Mouse (Mus musculus): ENCODE results near the gene Ppm1g. TPM values are rescaled to one million over a fixed set of nuclear protein-coding genes. Genes with fewer than 3 reads are reported as not detected.

The Ppm1g gene
- polyA plus RNA-seq, 1 experiment = 89.3 TPM

GRCm38 (mm10) chr5:31193631-31194281, 26.7 kb downstream of the Ppm1g start:
- no peak for TF ChIP-seq TCF3 (IDR thresholded peaks at IDR 0.05; ENCODE audit: insufficient read length, low read depth)
- TF ChIP-seq POLR2AphosphoS2 (IDR thresholded peaks at IDR 0.05; ENCODE audit: insufficient read length, low read depth) = no peak
- no peak for TF ChIP-seq E2F4 (IDR thresholded peaks at IDR 0.05; ENCODE audit: insufficient read depth)
- Histone ChIP-seq H3K79me2 (ENCODE audit: control insufficient read depth, insufficient read depth) (peaks cover 12% of the 10 kb centered on the region), H3K27me3 (ENCODE audit: control insufficient read depth, insufficient read depth, insufficient read length) (no peaks in the 10 kb centered on the region), H3K4me2 (ENCODE audit: low read depth) (peak overlapping the region; percentile 85), H3ac (ENCODE audit: control insufficient read depth, insufficient read length) (peak overlapping the region; percentile 62), H3K4me3 (peak overlapping the region; percentile 95), H3K36me3 (ENCODE audit: control insufficient read depth, insufficient read depth) (peaks cover 27% of the 10 kb centered on the region)

GRCm38 (mm10) chr5:31192939-31193630, 27.4 kb downstream of the Ppm1g start, which contains the start of the genes Snx17 and Eif2b4:
Gene Snx17, plus strand, starts transcription at chr5:31193227.
Gene Eif2b4, minus strand, starts transcription at chr5:31193430.
- Histone ChIP-seq H3K79me2 (ENCODE audit: control insufficient read depth, insufficient read depth) (peaks cover 12% of the 10 kb centered on the region), H3K4me2 (ENCODE audit: low read depth) (peak within 1 kb of the TSS; percentile 85)
- TF ChIP-seq E2F4 (IDR thresholded peaks at IDR 0.05; ENCODE audit: insufficient read depth) = no peak
- peak; percentile 80 for TF ChIP-seq POLR2AphosphoS2 (IDR thresholded peaks at IDR 0.05; ENCODE audit: insufficient read length, low read depth)
- TF ChIP-seq POLR2A (IDR thresholded peaks at IDR 0.05; ENCODE audit: insufficient read length, low read depth) = peak; percentile 81
- peak; percentile 92 for TF ChIP-seq SRF (IDR thresholded peaks at IDR 0.05; ENCODE audit: control insufficient read depth, insufficient read length, low read depth)
- peak in 2 of 3 experiments; percentile 44 to 54 for TF ChIP-seq MYOD1 (IDR thresholded peaks at IDR 0.05; ENCODE audit: control insufficient read depth in 1 of 3, insufficient read length in 2 of 3, low read depth in 2 of 3)
- TF ChIP-seq REST (IDR thresholded peaks at IDR 0.05; ENCODE audit: insufficient read depth, insufficient read length) = peak; percentile 16
- peak in 1 of 3 experiments; percentile 49 for TF ChIP-seq MYOG (IDR thresholded peaks at IDR 0.05; ENCODE audit: control insufficient read depth in 1 of 3, insufficient read depth in 1 of 3, insufficient read length in 2 of 3, low read depth in 2 of 3)
- no peak for TF ChIP-seq USF1 (IDR thresholded peaks at IDR 0.05; ENCODE audit: low read depth)

GRCm38 (mm10) chr5:31192045-31192938, 28.2 kb downstream of the Ppm1g start:
- TF ChIP-seq CEBPB (IDR thresholded peaks at IDR 0.05; ENCODE audit: insufficient read depth, poor library complexity, severe bottlenecking) = no peak
- TF ChIP-seq MAX (IDR thresholded peaks at IDR 0.05; ENCODE audit: low read depth) = no peak
- no peak for TF ChIP-seq E2F4 (IDR thresholded peaks at IDR 0.05; ENCODE audit: insufficient read depth)
- TF ChIP-seq MYOD1 (IDR thresholded peaks at IDR 0.05; ENCODE audit: control insufficient read depth in 1 of 3, insufficient read length in 2 of 3, low read depth in 2 of 3) = peak in 2 of 3 experiments; percentile 27 to 40
- TF ChIP-seq MYOG (IDR thresholded peaks at IDR 0.05; ENCODE audit: control insufficient read depth in 1 of 3, insufficient read depth in 1 of 3, insufficient read length in 2 of 3, low read depth in 2 of 3) = peak; percentile 11 to 66 (median 42)
- H3ac ChIP-seq (ENCODE audit: control insufficient read depth, insufficient read length) = peak overlapping the region; percentile 62
- H3K4me2 ChIP-seq (ENCODE audit: low read depth) = peak overlapping the region; percentile 75
- no peaks in the 10 kb centered on the region for H3K27me3 ChIP-seq (ENCODE audit: control insufficient read depth, insufficient read depth, insufficient read length)
- peaks cover 31% of the 10 kb centered on the region for H3K36me3 ChIP-seq (ENCODE audit: control insufficient read depth, insufficient read depth)
- peak overlapping the region; percentile 95 for H3K4me3 ChIP-seq
- peaks cover 12% of the 10 kb centered on the region for H3K79me2 ChIP-seq (ENCODE audit: control insufficient read depth, insufficient read depth)

More at GRCm38 (mm10) chr5:31192939-31193630, 27.4 kb downstream of the Ppm1g start, which contains the start of the genes Snx17 and Eif2b4:
- H3K27me3 ChIP-seq (ENCODE audit: control insufficient read depth, insufficient read depth, insufficient read length) = no peaks in the 10 kb centered on the region
- H3K36me3 ChIP-seq (ENCODE audit: control insufficient read depth, insufficient read depth) = peaks cover 23% of the 10 kb centered on the region
- H3ac ChIP-seq (ENCODE audit: control insufficient read depth, insufficient read length) = peak within 1 kb of the TSS; percentile 62
- peak within 1 kb of the TSS; percentile 95 for H3K4me3 ChIP-seq

GRCm38 (mm10) chr5:31190201-31190600, 30.3 kb downstream of the Ppm1g start:
- peaks cover 12% of the 10 kb centered on the region for H3K79me2 ChIP-seq (ENCODE audit: control insufficient read depth, insufficient read depth)
- no peak overlapping the region for H3K4me3 ChIP-seq
- no peaks in the 10 kb centered on the region for H3K27me3 ChIP-seq (ENCODE audit: control insufficient read depth, insufficient read depth, insufficient read length)
- H3K4me2 ChIP-seq (ENCODE audit: low read depth) = no peak overlapping the region
- H3K36me3 ChIP-seq (ENCODE audit: control insufficient read depth, insufficient read depth) = peaks cover 18% of the 10 kb centered on the region
- H3ac ChIP-seq (ENCODE audit: control insufficient read depth, insufficient read length) = no peak overlapping the region
- TF ChIP-seq TCF3 (IDR thresholded peaks at IDR 0.05; ENCODE audit: insufficient read length, low read depth) (no peak), POLR2AphosphoS2 (IDR thresholded peaks at IDR 0.05; ENCODE audit: insufficient read length, low read depth) (no peak), MYOD1 (IDR thresholded peaks at IDR 0.05; ENCODE audit: control insufficient read depth in 1 of 3, insufficient read length in 2 of 3, low read depth in 2 of 3) (no peak), E2F4 (IDR thresholded peaks at IDR 0.05; ENCODE audit: insufficient read depth) (no peak), POLR2A (IDR thresholded peaks at IDR 0.05; ENCODE audit: insufficient read length, low read depth) (no peak), TCF12 (IDR thresholded peaks at IDR 0.05; ENCODE audit: insufficient read depth, poor library complexity, severe bottlenecking) (no peak), REST (IDR thresholded peaks at IDR 0.05; ENCODE audit: insufficient read depth, insufficient read length) (no peak), USF1 (IDR thresholded peaks at IDR 0.05; ENCODE audit: low read depth) (no peak), MYOG (IDR thresholded peaks at IDR 0.05; ENCODE audit: control insufficient read depth in 1 of 3, insufficient read depth in 1 of 3, insufficient read length in 2 of 3, low read depth in 2 of 3) (no peak), SRF (IDR thresholded peaks at IDR 0.05; ENCODE audit: control insufficient read depth, insufficient read length, low read depth) (no peak), CEBPB (IDR thresholded peaks at IDR 0.05; ENCODE audit: insufficient read depth, poor library complexity, severe bottlenecking) (no peak), MAX (IDR thresholded peaks at IDR 0.05; ENCODE audit: low read depth) (no peak)

Data from myocyte (in vitro differentiated cells).